Mouse (Mus musculus) ES-Bruce4 (cell line): ENCODE measurements around the gene Gcnt7.

Experiments used
- CTCF ChIP-seq: IDR thresholded peaks from one replicate; pipeline ENCODE4 v1.8.1; 2011; ENCODE audit warnings: low read depth, low read length
- EP300 ChIP-seq: IDR thresholded peaks from 2 replicates; pipeline ENCODE4 v1.6.1; 2011; ENCODE audit warnings: low read depth, low read length; ENCODE audit not compliant: insufficient read depth
- POLR2A ChIP-seq: IDR thresholded peaks from one replicate; pipeline ENCODE4 v1.8.1; 2011; ENCODE audit warnings: low read length; ENCODE audit not compliant: insufficient read depth

GRCm38 (mm10) chr2:172502168-172502567 is 43.8 kb upstream of the Gcnt7 start:
- no peak for TF ChIP-seq CTCF
- no peak for TF ChIP-seq POLR2A
- TF ChIP-seq EP300 = no peak
